Mouse (Mus musculus) right cerebral cortex, adult 18-20 months (tissue): ENCODE measurements around the gene Zyx.

Source experiments
- DNase-seq: peaks from one replicate; pipeline ENCODE4 v3.0.0; 2022; ENCODE audit warnings: mixed read lengths

Gene Zyx

DNA sequence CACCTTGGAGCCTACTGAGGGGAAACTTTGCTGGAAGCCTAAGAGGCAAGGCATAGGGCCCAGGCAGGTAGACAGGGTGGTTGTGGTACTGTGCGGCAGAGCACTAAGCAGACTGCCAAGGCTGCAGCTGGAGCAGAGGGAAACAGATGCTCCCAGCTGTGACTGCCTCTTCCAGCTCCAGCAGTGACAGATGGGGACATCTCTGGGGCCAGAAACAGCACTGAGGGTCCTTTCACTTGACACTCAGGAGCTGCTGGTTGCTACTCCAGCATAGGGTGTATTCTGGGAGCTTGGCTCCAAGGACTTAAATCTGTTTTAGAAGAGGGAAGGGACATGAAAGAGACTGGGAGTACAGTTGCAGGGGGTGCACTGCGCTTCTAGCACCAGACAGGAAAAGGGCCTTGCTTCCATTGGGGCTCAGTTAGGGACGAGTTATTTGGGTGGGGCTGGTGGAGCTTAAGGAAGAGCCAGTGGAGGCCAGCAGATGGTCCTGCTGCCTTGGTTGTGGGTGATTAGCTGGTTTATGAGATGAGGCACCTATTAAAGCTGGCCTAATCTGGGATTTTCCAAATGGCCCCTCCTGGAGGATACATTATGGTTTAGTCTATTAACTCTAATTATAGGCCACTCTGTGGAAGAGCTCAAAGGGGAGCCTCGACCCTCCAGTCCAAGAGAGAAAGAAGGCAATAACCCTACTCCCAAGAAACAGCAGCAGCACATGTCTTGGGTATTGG lies 21.4 kb downstream of the Zyx start:
- DNase-seq: no peak

DNA sequence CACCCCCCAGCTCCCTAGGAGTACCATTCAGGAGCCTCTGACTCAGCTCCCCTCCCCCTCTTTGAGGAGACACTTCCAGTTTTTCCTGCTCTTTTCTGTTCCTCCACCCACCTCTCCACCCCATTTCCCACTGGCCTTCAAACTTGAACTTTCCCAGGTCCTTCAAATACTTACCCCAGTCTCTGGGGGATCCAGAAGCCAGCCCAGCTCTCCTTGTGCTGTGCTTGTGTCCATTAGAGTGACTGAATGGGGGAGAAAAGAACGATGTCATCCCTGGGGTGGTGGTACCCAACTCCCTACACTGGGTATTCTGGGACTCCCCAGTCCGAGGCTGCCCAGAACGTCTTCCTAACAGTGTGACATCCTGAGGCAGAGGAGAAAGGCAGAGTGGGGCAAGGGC lies 22.6 kb downstream of the Zyx start:
- DNase-seq: no peak

DNA sequence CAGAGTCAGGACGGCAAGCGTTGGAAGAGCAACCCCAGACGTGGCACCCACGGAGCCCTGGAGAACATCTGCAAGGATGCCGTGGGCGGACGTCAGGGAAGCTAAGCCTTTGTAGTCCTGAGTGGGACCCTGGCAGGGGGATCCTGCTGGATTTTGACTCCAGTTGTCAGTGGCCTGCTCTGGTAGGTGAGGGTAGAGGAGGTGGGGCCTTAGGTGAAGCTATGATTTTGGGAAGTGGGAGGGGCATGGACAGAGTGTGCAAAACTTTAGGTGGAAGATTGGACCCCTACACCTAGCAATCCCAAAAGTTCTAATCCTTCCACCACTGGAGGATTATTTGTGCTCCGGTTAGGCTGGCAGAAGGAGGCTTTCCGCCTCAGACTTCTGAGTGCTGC lies 23.0 kb downstream of the Zyx start:
- no peak for DNase-seq

- peak; percentile 48 for DNase-seq
Measured at GRCm38 (mm10) chr6:42372816-42373547, 23.6 kb downstream of the Zyx start, which contains the start of gene Epha1. TSS of gene Epha1 (minus strand) at chr6:42373268.

- DNase-seq: no peak
Measured at GRCm38 (mm10) chr6:42373669-42374430, 24.4 kb downstream of the Zyx start.

DNA sequence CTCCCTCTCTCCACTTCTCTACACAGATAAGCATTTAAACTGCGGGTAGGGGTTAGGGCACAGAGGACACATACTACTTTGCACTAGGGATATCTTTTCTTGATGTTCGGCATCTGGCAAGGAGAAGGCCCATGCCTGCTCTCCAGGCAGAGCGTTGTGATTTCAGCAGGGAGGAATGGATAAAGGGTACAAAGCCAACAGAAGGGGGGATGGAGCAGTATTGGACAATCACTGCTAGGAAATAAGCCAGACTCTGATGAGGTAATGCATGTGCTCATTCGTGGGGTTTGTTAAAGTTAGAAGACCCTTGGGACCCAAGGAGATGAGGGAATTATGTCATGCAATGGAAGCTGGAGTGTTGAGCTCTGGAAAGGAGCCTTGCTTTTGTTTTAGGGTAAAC lies 25.3 kb downstream of the Zyx start:
- no peak for DNase-seq

GRCm38 (mm10) chr6:42375131-42375530 lies 25.7 kb downstream of the Zyx start:
- DNase-seq: no peak

- no peak for DNase-seq
Measured at GRCm38 (mm10) chr6:42376016-42376415, 26.6 kb downstream of the Zyx start.

DNA sequence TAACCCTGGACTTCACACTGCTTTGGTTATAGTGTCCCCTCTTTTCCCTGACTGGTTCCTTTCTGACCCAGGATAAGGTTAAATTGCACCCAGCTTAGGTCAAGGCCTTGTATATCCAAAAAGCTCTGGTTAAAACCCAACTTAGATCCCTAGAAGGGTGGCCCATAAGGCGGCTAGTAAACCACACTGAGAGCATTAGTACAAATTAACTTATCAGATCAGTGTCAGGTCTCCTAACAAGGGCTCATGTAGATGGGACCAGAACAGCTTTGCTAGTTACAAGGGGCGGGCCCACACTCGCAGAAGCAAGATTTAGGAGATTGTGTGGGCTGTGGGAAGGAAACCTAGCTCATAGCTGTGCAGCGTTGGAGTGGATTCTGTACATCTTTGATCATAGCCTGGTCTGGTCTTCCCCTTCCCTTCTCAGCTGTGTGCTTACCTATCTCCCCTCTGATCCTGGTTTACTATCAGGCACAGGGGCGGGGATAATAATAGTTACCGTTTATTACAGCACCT lies 27.1 kb downstream of the Zyx start:
- no peak for DNase-seq

GRCm38 (mm10) chr6:42377280-42377679 lies 27.9 kb downstream of the Zyx start:
- no peak for DNase-seq

DNA sequence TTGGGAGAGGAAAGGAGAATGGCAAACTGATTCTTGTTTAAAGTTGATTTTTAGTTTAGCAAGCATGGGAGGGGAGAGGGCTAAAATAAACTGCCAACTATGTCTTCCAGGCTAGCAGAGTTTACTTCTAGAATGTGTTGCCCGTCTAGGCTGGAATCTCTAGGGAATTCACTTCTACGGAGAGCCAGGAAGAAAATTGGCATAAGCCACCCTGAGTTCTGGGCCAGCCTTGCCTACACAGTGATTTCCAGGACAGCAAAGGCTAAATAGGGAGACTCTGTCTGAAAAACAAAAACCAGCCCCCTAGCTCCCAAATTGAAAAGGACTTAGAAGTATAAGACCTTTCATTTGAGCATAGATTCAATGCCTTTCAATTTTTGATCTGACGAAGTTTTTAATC lies 30.1 kb downstream of the Zyx start:
- no peak for DNase-seq

DNA sequence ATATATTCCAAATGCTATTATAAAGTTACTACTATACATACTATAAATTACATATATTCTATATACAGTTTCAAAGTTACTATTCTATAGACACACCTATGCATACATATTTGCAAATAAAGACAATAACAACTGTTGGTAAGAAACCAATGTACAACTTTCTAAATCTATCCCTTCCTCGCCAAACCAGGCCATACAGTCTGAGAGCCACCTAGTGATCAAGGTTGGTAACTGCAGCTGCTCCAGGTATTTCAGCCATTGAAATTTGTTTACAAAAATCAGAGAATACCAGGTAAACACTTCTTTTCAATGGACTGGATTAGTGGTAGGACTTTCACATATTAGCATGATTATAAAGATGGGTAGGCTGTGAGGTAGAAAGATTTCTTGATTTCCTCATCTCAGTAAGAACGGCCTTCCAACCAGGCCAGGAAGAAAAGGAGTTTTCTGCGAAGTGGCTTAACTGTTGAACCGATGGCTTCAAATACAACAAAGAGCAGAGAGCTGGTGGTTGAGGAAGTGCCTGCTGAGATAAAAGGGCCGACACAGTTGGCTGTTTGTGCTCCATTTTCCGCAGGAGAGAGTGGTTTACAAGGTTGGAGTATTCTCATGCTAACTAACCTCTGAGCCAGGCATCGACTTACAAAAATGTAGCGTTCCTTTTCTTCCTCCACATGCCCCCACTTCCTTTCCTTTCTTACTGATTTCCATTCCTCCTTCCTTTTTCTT lies 31.1 kb downstream of the Zyx start:
- DNase-seq: no peak

GRCm38 (mm10) chr6:42381221-42381620 lies 31.8 kb downstream of the Zyx start:
- DNase-seq: no peak

GRCm38 (mm10) chr6:42381916-42382381 lies 32.5 kb downstream of the Zyx start:
- no peak for DNase-seq

DNA sequence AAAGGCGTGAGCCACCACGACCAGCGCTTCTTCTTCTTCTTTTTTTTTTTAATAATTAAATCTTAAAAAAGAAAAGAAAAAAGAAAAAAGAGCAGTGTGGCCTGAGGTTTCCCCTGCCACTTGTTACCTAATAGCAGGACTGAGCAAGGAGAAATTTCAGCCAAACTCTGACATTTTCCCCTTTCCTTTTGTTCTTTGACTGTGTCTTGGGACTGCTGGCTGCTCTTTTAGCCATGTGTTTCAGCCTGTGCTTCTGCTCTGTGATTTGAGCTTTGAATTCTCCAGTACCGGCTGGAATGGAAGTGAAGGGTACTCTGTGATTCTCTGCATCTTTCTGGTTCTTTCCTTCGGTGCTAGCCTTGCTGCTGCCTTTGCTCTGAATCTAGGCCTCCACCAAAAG lies 33.9 kb downstream of the Zyx start:
- no peak for DNase-seq

DNA sequence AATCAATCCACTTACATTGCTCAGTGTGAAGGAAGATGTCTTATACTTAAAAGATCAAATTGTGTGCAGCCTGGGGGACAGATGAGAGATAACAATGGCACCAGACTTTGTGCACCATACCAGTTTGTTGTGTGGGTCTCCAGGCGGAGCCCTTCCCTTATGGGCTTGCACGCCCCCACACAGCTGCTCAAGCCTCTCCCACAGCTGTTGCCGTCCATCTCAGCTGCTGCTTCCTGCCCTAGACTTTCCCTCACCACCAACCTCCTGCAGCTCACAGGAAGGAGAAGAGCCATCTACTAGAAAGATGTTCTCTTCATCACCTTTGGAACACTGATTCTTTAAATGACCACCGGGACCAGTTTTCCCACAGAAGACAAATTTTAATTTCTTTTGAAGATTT lies 36.2 kb downstream of the Zyx start:
- DNase-seq: peak; percentile 55

- no peak for DNase-seq
Measured at GRCm38 (mm10) chr6:42391796-42392330, 42.4 kb downstream of the Zyx start.

DNA sequence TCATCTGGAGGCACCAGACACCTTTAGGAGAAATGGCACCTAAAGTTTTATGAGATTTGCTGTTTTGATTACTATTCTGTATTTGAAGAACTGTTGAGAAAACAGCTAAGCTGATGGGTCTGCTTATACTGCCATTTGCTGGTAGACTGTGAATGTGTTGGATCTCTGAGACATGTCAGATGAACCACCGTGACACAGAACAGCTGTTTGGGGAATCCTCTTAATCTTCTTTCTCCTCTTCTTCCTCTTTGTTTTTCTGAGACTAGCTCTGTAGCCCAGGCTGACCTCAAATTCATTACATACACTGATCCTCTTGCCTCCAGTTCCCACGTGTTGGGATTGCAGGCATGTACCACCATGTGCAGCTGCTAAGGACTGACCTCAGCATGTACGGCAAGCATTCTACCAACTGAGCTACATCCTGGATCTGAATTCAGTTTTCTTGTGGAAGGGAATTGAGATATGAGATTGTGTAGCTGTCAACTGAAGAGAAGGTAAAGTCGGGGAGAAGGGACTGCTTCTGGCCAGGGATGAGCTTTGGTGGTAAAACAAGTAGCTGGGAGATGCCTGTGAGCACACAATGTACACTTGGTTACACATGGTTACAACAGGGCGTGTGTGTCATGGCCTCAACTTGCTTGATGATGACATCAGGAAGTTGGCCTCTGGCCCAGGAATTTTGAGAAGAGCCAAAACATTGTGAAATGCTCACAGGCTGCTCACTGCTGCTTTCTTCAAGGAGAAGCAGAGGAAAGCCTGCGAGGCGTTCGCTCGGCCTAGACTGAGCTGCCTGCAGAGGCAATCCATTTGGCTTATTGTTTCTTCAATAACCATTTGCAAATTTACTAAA lies 46.8 kb downstream of the Zyx start:
- DNase-seq: peak; percentile 8

DNA sequence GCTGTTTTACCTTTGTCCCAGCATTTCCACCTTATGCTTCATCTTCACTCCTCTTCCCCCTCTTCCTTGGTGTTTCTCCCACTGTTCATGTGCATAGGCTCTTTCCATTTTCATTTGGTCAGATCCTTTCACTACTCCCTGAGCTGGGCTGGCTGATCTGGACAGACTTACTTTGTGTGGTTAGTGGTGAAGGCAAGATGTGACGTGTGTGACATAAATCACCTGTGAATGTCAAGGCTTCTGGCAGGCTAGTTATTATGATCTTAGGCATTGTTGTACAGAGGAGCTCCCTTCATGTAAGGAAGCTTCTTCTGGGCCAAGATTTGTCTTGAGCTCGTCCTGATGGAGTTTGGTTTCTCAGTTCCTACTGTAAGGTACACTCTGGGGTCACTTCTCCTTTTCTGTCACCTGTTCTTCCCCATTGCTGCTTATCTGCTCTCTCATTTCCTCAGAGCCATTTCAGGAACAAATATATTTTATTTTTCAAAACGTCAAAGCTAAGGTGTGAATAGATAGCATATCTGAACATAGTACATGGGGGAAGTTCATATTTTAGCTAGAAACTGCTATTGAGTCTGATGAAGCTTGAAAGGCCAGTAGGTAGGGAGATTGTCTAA lies 47.7 kb downstream of the Zyx start:
- DNase-seq: no peak

DNA sequence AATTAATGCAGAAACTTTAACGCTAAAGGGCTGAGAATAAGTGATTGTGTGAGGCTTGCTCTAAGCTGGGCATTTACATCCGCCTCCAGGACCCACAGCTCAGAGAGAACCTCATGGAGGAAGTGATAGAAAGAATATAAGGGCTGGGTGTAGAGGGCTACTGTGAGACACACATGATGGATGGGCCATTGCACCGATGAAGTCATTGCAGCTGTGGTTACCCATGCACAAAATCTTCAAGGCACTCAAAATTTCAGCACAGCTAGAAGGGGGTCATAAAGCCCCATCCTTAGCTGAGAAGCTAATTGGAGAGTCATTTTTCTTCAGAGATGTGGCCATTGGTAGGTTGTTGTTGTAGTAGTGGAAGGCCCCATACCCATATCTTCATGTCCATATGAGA lies 48.9 kb downstream of the Zyx start:
- DNase-seq: no peak

- no peak for DNase-seq
Measured at GRCm38 (mm10) chr6:42398998-42399397, 49.6 kb downstream of the Zyx start.
